Mouse (Mus musculus) hindbrain, embryonic 12.5 days (tissue): Measurements from ENCODE around the gene Ubxn10. TPM values are rescaled to one million over a fixed set of nuclear protein-coding genes. Genes with fewer than 3 reads are reported as not detected.
A peak's percentile ranks its signal among the peaks of the same experiment; 100 is the strongest.

Experiments
- ATAC-seq: fragments of 200-750 bp; cut with Nextera tagmentation; 2 replicates; pipeline ENCODE4 v1.8.0; 2017; ENCODE audit warnings: moderate TSS enrichment; ENCODE audit not compliant: low FRiP score
- H3K27ac ChIP-seq: fragments of 300-500 bp; sonication (generic); 2 replicates; pipeline ENCODE4 v1.5.1; 2016; ENCODE audit warnings: mild to moderate bottlenecking
- H3K27me3 ChIP-seq: fragments of 300-500 bp; sonication (generic); 2 replicates; pipeline ENCODE4 v1.6.1; 2016; ENCODE audit warnings: mild to moderate bottlenecking
- H3K36me3 ChIP-seq: fragments of 300-500 bp; sonication (generic); 2 replicates; pipeline ENCODE4 v1.6.1; 2016; ENCODE audit warnings: mild to moderate bottlenecking
- H3K4me1 ChIP-seq: fragments of 300-500 bp; sonication (generic); 2 replicates; pipeline ENCODE4 v1.6.1; 2016
- H3K4me2 ChIP-seq: fragments of 300-500 bp; sonication (generic); replicated peaks from 2 replicates; pipeline ENCODE4 v1.6.1; 2016; ENCODE audit warnings: mild to moderate bottlenecking
- H3K4me3 ChIP-seq: fragments of 300-500 bp; sonication (generic); 2 replicates; pipeline ENCODE4 v1.5.1; 2016; ENCODE audit warnings: mild to moderate bottlenecking
- H3K9ac ChIP-seq: fragments of 300-500 bp; sonication (generic); 2 replicates; pipeline ENCODE4 v1.6.1; 2016; ENCODE audit warnings: mild to moderate bottlenecking, moderate library complexity
- H3K9me3 ChIP-seq: fragments of 300-500 bp; sonication (generic); replicated peaks from 2 replicates; pipeline ENCODE4 v1.6.1; 2016; ENCODE audit warnings: mild to moderate bottlenecking
- WGBS: fragments of 180-500 bp; shearing (Covaris S2); methylation state at CpG from one replicate; pipeline ENCODE4 v1.1.7; 2016; 5-methylcytosine and 5-hydroxymethylcytosine counted together
- polyA plus RNA-seq: library from polyadenylated mRNA; unstranded; fragments of >200 nt; fragmentation: Nextera tagmentation; extraction: Ambion mirVana; gene quantifications from 2 replicates; pipeline ENCODE4 v1.2.1, GENCODE M21; 2016

Gene Ubxn10
- polyA plus RNA-seq, 1 experiment from 2014 or later: 3.8 TPM

GRCm38 (mm10) chr4:138755439-138755838 lies 18.5 kb upstream of the Ubxn10 start:
- no peak overlapping the region for H3K4me3 ChIP-seq
- H3K36me3 ChIP-seq: no peaks in the 10 kb centered on the region
- no peak for ATAC-seq
- no peaks in the 10 kb centered on the region for H3K9me3 ChIP-seq
- WGBS: 69% methylated on average over 4 of the region's 4 CpGs
- H3K27me3 ChIP-seq: no peaks in the 10 kb centered on the region
- no peak overlapping the region for H3K9ac ChIP-seq
- H3K4me1 ChIP-seq: peaks cover 19% of the 10 kb centered on the region
- no peak overlapping the region for H3K27ac ChIP-seq
- no peak overlapping the region for H3K4me2 ChIP-seq

GRCm38 (mm10) chr4:138754432-138754831 lies 17.5 kb upstream of the Ubxn10 start:
- H3K36me3 ChIP-seq: no peaks in the 10 kb centered on the region
- H3K9ac ChIP-seq: no peak overlapping the region
- H3K27me3 ChIP-seq: no peaks in the 10 kb centered on the region
- peaks cover 19% of the 10 kb centered on the region for H3K4me1 ChIP-seq
- ATAC-seq: no peak
- H3K4me2 ChIP-seq: no peak overlapping the region
- no peak overlapping the region for H3K4me3 ChIP-seq
- 85% methylated on average over 9 of the region's 9 CpGs for WGBS
- no peak overlapping the region for H3K27ac ChIP-seq
- no peaks in the 10 kb centered on the region for H3K9me3 ChIP-seq

- no peaks in the 10 kb centered on the region for H3K36me3 ChIP-seq
- no peak overlapping the region for H3K4me3 ChIP-seq
- H3K9ac ChIP-seq: no peak overlapping the region
- no peaks in the 10 kb centered on the region for H3K27me3 ChIP-seq
- WGBS: 78% methylated on average over 3 of the region's 3 CpGs
- no peak overlapping the region for H3K27ac ChIP-seq
- no peak overlapping the region for H3K4me2 ChIP-seq
- peaks cover 19% of the 10 kb centered on the region for H3K4me1 ChIP-seq
- no peaks in the 10 kb centered on the region for H3K9me3 ChIP-seq
- no peak for ATAC-seq
Observed at GRCm38 (mm10) chr4:138753608-138754007, 16.6 kb upstream of the Ubxn10 start.

- no peak overlapping the region for H3K4me2 ChIP-seq
- no peaks in the 10 kb centered on the region for H3K36me3 ChIP-seq
- no peaks in the 10 kb centered on the region for H3K9me3 ChIP-seq
- H3K27me3 ChIP-seq: no peaks in the 10 kb centered on the region
- H3K4me1 ChIP-seq: peaks cover 25% of the 10 kb centered on the region
- H3K27ac ChIP-seq: no peak overlapping the region
- H3K9ac ChIP-seq: no peak overlapping the region
- no peak overlapping the region for H3K4me3 ChIP-seq
- ATAC-seq: no peak
- 92% methylated on average over 6 of the region's 6 CpGs for WGBS
Observed at GRCm38 (mm10) chr4:138752603-138753002, 15.6 kb upstream of the Ubxn10 start.

- peak; percentile 48; the same call in 1 of the 2 replicates for ATAC-seq
- Histone ChIP-seq H3K36me3 (no peaks in the 10 kb centered on the region), H3K4me3 (no peak overlapping the region), H3K9me3 (no peaks in the 10 kb centered on the region), H3K9ac (0 out of 2 replicates have a peak overlapping the region, but pooled peaks have one; percentile 13), H3K4me1 (peaks cover 12% of the 10 kb centered on the region), H3K4me2 (no peak overlapping the region), H3K27me3 (no peaks in the 10 kb centered on the region), H3K27ac (peak overlapping the region; percentile 44; the same call in 1 of the 2 replicates)
- WGBS: 56% methylated on average over 8 of the region's 8 CpGs
Observed at GRCm38 (mm10) chr4:138748369-138749072, 11.6 kb upstream of the Ubxn10 start.

GRCm38 (mm10) chr4:138747851-138748250 lies 10.9 kb upstream of the Ubxn10 start:
- no peak overlapping the region for H3K4me2 ChIP-seq
- H3K4me1 ChIP-seq: peaks cover 14% of the 10 kb centered on the region
- H3K9me3 ChIP-seq: no peaks in the 10 kb centered on the region
- peak overlapping the region; percentile 13; the same call in 1 of the 2 replicates for H3K9ac ChIP-seq
- peak overlapping the region; percentile 44; the same call in 1 of the 2 replicates for H3K27ac ChIP-seq
- ATAC-seq: peak; percentile 49
- H3K36me3 ChIP-seq: no peaks in the 10 kb centered on the region
- H3K27me3 ChIP-seq: no peaks in the 10 kb centered on the region
- WGBS: 61% methylated on average over 10 of the region's 10 CpGs
- H3K4me3 ChIP-seq: no peak overlapping the region

- H3K9ac ChIP-seq: no peak overlapping the region
- no peak for ATAC-seq
- H3K27me3 ChIP-seq: no peaks in the 10 kb centered on the region
- H3K9me3 ChIP-seq: no peaks in the 10 kb centered on the region
- H3K36me3 ChIP-seq: no peaks in the 10 kb centered on the region
- H3K4me1 ChIP-seq: peaks cover 14% of the 10 kb centered on the region
- no peak overlapping the region for H3K4me2 ChIP-seq
- no peak overlapping the region for H3K4me3 ChIP-seq
- 90% methylated on average over 9 of the region's 9 CpGs for WGBS
- H3K27ac ChIP-seq: no peak overlapping the region
Observed at GRCm38 (mm10) chr4:138746866-138747265, 9.9 kb upstream of the Ubxn10 start.

GRCm38 (mm10) chr4:138745884-138746283 lies 8.9 kb upstream of the Ubxn10 start:
- H3K4me3 ChIP-seq: no peak overlapping the region
- no peak overlapping the region for H3K27ac ChIP-seq
- H3K4me1 ChIP-seq: peaks cover 14% of the 10 kb centered on the region
- no peaks in the 10 kb centered on the region for H3K9me3 ChIP-seq
- H3K27me3 ChIP-seq: no peaks in the 10 kb centered on the region
- 66% methylated on average over 4 of the region's 4 CpGs for WGBS
- no peaks in the 10 kb centered on the region for H3K36me3 ChIP-seq
- no peak overlapping the region for H3K9ac ChIP-seq
- ATAC-seq: no peak
- H3K4me2 ChIP-seq: no peak overlapping the region

GRCm38 (mm10) chr4:138739136-138739851 lies 2.3 kb upstream of the Ubxn10 start:
- 16% methylated on average over 7 of the region's 7 CpGs for WGBS
- Histone ChIP-seq H3K27ac (no peak overlapping the region), H3K4me2 (no peak overlapping the region), H3K9me3 (no peaks in the 10 kb centered on the region), H3K4me3 (no peak overlapping the region), H3K27me3 (no peaks in the 10 kb centered on the region), H3K9ac (no peak overlapping the region), H3K36me3 (no peaks in the 10 kb centered on the region), H3K4me1 (peaks cover 27% of the 10 kb centered on the region)
- ATAC-seq: no peak

- no peak overlapping the region for H3K27ac ChIP-seq
- WGBS: 96% methylated on average over 4 of the region's 4 CpGs
- peaks cover 24% of the 10 kb centered on the region for H3K4me1 ChIP-seq
- no peak overlapping the region for H3K9ac ChIP-seq
- H3K9me3 ChIP-seq: no peaks in the 10 kb centered on the region
- no peak overlapping the region for H3K4me3 ChIP-seq
- no peaks in the 10 kb centered on the region for H3K27me3 ChIP-seq
- no peak overlapping the region for H3K4me2 ChIP-seq
- no peaks in the 10 kb centered on the region for H3K36me3 ChIP-seq
- ATAC-seq: no peak
Observed at GRCm38 (mm10) chr4:138734863-138735262, 2.1 kb downstream of the Ubxn10 start.

GRCm38 (mm10) chr4:138734105-138734504 lies 2.9 kb downstream of the Ubxn10 start:
- no peaks in the 10 kb centered on the region for H3K36me3 ChIP-seq
- peaks cover 26% of the 10 kb centered on the region for H3K4me1 ChIP-seq
- H3K4me2 ChIP-seq: no peak overlapping the region
- no peaks in the 10 kb centered on the region for H3K27me3 ChIP-seq
- H3K27ac ChIP-seq: no peak overlapping the region
- H3K9ac ChIP-seq: no peak overlapping the region
- no peak overlapping the region for H3K4me3 ChIP-seq
- no peak for ATAC-seq
- no peaks in the 10 kb centered on the region for H3K9me3 ChIP-seq
- 75% methylated on average over 7 of the region's 7 CpGs for WGBS

- Histone ChIP-seq H3K4me3 (no peak overlapping the region), H3K9me3 (no peaks in the 10 kb centered on the region), H3K4me1 (peaks cover 25% of the 10 kb centered on the region), H3K27ac (no peak overlapping the region), H3K36me3 (no peaks in the 10 kb centered on the region), H3K9ac (no peak overlapping the region), H3K27me3 (no peaks in the 10 kb centered on the region), H3K4me2 (no peak overlapping the region)
- WGBS: 27% methylated on average over 9 of the region's 9 CpGs
- no peak for ATAC-seq
Observed at GRCm38 (mm10) chr4:138729018-138729703, 7.8 kb downstream of the Ubxn10 start.
